Mouse (Mus musculus) heart, adult 2 months (tissue): ENCODE data around the gene Pdzd2. TPM values are rescaled to one million over a fixed set of nuclear protein-coding genes. Genes with fewer than 3 reads are reported as not detected.

Experiments used
- DNase-seq, 2 experiments: peaks; one replicate each; pipeline ENCODE4 v3.0.0; 2021
- H3K27ac ChIP-seq: fragments of 200-600 bp; 2 replicates; pipeline ENCODE4 v1.8.1; 2022
- H3K27me3 ChIP-seq: fragments of 200-500 bp; 2 replicates; pipeline ENCODE4 v1.6.1; 2012; ENCODE audit warnings: mild to moderate bottlenecking, low read length, inconsistent platforms, mixed read lengths; ENCODE audit not compliant: control insufficient read depth, insufficient read depth
- H3K36me3 ChIP-seq: fragments of 200-500 bp; 2 replicates; pipeline ENCODE4 v1.6.1; 2012; ENCODE audit warnings: low read length, inconsistent platforms; ENCODE audit not compliant: control insufficient read depth, insufficient read depth
- H3K4me1 ChIP-seq: fragments of 200-500 bp; 2 replicates; pipeline ENCODE4 v1.6.1; 2011; ENCODE audit warnings: low read length; ENCODE audit not compliant: control insufficient read depth, insufficient read depth
- H3K4me3 ChIP-seq: fragments of 200-600 bp; 2 replicates; pipeline ENCODE4 v1.8.1; 2022
- H3K79me2 ChIP-seq: fragments of 200-500 bp; replicated peaks from 2 replicates; pipeline ENCODE4 v1.6.1; 2012; ENCODE audit warnings: mild to moderate bottlenecking, inconsistent platforms, low read length, moderate library complexity, mixed read lengths; ENCODE audit not compliant: control insufficient read depth, insufficient read depth
- H3K9ac ChIP-seq: fragments of 200-500 bp; 2 replicates; pipeline ENCODE4 v1.6.1; 2012; ENCODE audit warnings: low read depth, mild to moderate bottlenecking, control low read depth, inconsistent platforms, low read length, mixed read lengths
- CTCF ChIP-seq: fragments of 200-600 bp; IDR thresholded peaks from 2 replicates; pipeline ENCODE4 v1.8.1; 2022; ENCODE audit warnings: antibody characterized with exemption, mild to moderate bottlenecking, moderate library complexity
- EP300 ChIP-seq: fragments of 200-500 bp; IDR thresholded peaks from 2 replicates; pipeline ENCODE4 v1.6.1; 2011; ENCODE audit warnings: low read depth, low read length, control low read depth; ENCODE audit not compliant: insufficient read depth
- POLR2A ChIP-seq: fragments of 200-500 bp; IDR thresholded peaks from 2 replicates; pipeline ENCODE4 v1.6.1; 2011; ENCODE audit warnings: mild to moderate bottlenecking, low read depth, low read length, control low read depth; ENCODE audit not compliant: insufficient read depth
- WGBS: fragments of 180-500 bp; shearing (Covaris S2); methylation state at CpG from one replicate; pipeline ENCODE4 v1.1.7; 2018; 5-methylcytosine and 5-hydroxymethylcytosine counted together
- intact Hi-C: fragments of 180-260 bp; cut with DNase I; formaldehyde crosslinking; loops from one replicate; pipeline ENCODE4 v1.15.1; 2025
- polyA plus RNA-seq: library from polyadenylated mRNA; depleted of rRNA; stranded (reverse); fragments of >200 nt; gene quantifications from 2 replicates; pipeline ENCODE4 v1.2.3, GENCODE M21; 2012
- total RNA-seq, 2 experiments: library from RNA; stranded (reverse); gene quantifications; 2 replicates each; pipeline ENCODE4 v1.2.3; 2021

The Pdzd2 gene
- total and polyA plus RNA-seq, 3 experiments, result 15.0 to 83.9 (median 78.9) TPM

GRCm38 (mm10) chr15:12321091-12321787 is 418.5 kb downstream of the Pdzd2 start, which contains the start of gene Golph3:
Gene Golph3, plus strand, starts transcription at chr15:12321450.
- Histone ChIP-seq H3K36me3 (peaks cover 14% of the 10 kb centered on the region), H3K79me2 (peaks cover 10% of the 10 kb centered on the region), H3K27me3 (no peaks in the 10 kb centered on the region), H3K4me1 (peaks cover 10% of the 10 kb centered on the region), H3K27ac (peak within 1 kb of the TSS; percentile 99), H3K4me3 (peak within 1 kb of the TSS; percentile 96), H3K9ac (peak within 1 kb of the TSS; percentile 100)
- under 1% methylated on average over 73 of the region's 74 CpGs for WGBS
- intact Hi-C loops, result loop anchor here (5.0 kb wide), 1 partner anchor 124 kb away; no protein-coding TSS in a partner anchor
- peak; percentile 97 for DNase-seq
- TF ChIP-seq CTCF (no peak), POLR2A (peak; percentile 81)

DNA sequence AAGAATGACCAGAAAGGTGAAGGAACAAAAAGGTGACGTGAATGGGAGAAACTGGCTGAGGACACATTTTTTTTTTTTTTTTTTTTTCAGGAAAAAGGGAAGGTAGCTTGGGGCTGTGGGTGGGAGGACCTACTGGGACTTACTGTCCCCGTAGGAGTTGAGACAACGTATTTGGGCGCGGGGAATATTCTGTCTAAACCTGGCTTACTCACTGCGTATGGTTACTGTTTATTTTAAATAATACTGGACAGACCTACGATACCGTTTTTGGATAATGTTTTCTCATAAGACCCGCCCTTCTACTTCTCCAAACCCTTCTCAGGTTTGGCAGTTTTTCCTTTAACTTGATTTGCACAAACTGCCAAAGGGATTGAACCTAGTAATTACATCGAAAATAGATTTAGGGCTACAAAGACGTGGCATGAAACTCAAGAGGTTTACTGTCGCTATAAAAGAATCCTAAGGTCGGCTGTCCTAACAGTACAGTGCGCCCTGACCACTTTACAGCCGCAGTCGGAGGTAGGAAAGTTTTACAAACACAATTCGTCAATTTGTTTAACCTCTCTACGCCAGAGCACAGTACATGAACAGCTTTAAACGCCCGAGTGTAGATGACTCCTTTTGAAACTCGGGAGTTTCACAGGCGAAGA is 419.2 kb downstream of the Pdzd2 start:
- TF ChIP-seq CTCF, result no peak
- TF ChIP-seq EP300, result no peak
- no peak for TF ChIP-seq POLR2A
- Histone ChIP-seq H3K27ac (peak overlapping the region; percentile 99), H3K27me3 (no peaks in the 10 kb centered on the region), H3K4me1 (peaks cover 6% of the 10 kb centered on the region), H3K79me2 (peaks cover 5% of the 10 kb centered on the region), H3K9ac (peak overlapping the region; percentile 72), H3K36me3 (peaks cover 8% of the 10 kb centered on the region), H3K4me3 (peak overlapping the region; percentile 96)
- intact Hi-C loops, result loop anchor here (5.0 kb wide), 1 partner anchor 123 kb away; no protein-coding TSS in a partner anchor
- 5% methylated on average over 22 of the region's 22 CpGs for WGBS
- DNase-seq, result no peak

- no peak for DNase-seq
- WGBS, result 58% methylated on average over 5 of the region's 5 CpGs
- peaks cover 6% of the 10 kb centered on the region for H3K4me1 ChIP-seq
- TF ChIP-seq CTCF (no peak), EP300 (no peak), POLR2A (no peak)
- no peak overlapping the region for H3K27ac ChIP-seq
- peaks cover 7% of the 10 kb centered on the region for H3K36me3 ChIP-seq
- no peak overlapping the region for H3K9ac ChIP-seq
- no peak overlapping the region for H3K4me3 ChIP-seq
- intact Hi-C loops, result loop anchor here (5.0 kb wide), 1 partner anchor 123 kb away; no protein-coding TSS in a partner anchor
- peaks cover 5% of the 10 kb centered on the region for H3K79me2 ChIP-seq
- H3K27me3 ChIP-seq, result no peaks in the 10 kb centered on the region
These were observed 419.8 kb downstream of the Pdzd2 start for GRCm38 (mm10) chr15:12319889-12320288.

DNA sequence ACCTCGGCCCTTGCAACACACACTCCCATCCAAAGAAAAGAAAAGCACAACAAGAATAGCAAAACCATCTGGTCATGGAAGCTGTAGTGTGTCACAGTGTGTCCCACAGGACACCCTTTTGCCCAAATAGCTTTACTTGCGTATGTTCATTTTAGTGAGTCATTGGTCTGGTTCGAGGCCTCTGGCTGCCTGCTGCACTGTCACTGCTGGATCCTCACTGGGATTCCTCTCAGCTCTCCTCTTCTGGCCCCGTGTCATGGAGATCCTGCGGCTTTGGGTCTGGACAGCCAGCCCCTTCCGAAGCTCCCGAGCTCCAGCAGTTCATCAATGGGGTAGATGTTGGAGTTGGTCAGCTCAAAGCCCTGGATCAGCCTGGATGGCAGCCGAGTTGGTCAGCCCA is 421.3 kb downstream of the Pdzd2 start:
- peaks cover 1% of the 10 kb centered on the region; the same call in 1 of the 2 replicates for H3K36me3 ChIP-seq
- WGBS, result 59% methylated on average over 8 of the region's 8 CpGs
- no peak overlapping the region for H3K27ac ChIP-seq
- no peak overlapping the region for H3K9ac ChIP-seq
- no peaks in the 10 kb centered on the region for H3K27me3 ChIP-seq
- DNase-seq, result no peak
- no peak for TF ChIP-seq CTCF
- TF ChIP-seq POLR2A, result no peak
- TF ChIP-seq EP300, result no peak
- H3K4me1 ChIP-seq, result 0 out of 2 replicates have a peak, but pooled peaks cover 1% of the 10 kb centered on the region
- H3K4me3 ChIP-seq, result no peak overlapping the region
- intact Hi-C loops, result no loop called here
- H3K79me2 ChIP-seq, result peaks cover 5% of the 10 kb centered on the region

DNA sequence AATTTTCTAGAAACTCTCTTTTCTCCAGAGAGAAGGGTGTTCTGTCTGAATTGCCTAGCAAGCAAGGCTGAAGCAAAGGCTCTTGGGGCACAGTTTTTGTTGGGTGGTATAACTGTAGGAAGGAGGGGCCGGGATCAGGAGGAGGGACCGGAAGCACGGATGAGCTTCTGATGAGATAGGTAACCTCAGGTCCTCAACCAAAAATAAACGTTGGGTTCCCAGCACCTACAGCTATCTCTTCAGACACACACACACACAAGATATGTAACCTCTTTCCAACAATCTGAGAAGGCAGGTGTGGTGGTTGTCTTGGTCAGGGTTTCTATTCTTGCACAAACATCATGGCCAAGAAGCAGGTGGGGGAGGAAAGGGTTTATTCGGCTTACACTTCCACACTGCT is 422.4 kb downstream of the Pdzd2 start:
- WGBS, result 75% methylated on average over 5 of the region's 5 CpGs
- intact Hi-C loops, result no loop called here
- H3K9ac ChIP-seq, result no peak overlapping the region
- TF ChIP-seq EP300, result no peak
- no peak for TF ChIP-seq CTCF
- no peak for TF ChIP-seq POLR2A
- no peak for DNase-seq
- no peaks in the 10 kb centered on the region for H3K4me1 ChIP-seq
- H3K79me2 ChIP-seq, result peaks cover 5% of the 10 kb centered on the region
- H3K36me3 ChIP-seq, result no peaks in the 10 kb centered on the region
- H3K27me3 ChIP-seq, result no peaks in the 10 kb centered on the region
- no peak overlapping the region for H3K27ac ChIP-seq
- H3K4me3 ChIP-seq, result no peak overlapping the region

DNA sequence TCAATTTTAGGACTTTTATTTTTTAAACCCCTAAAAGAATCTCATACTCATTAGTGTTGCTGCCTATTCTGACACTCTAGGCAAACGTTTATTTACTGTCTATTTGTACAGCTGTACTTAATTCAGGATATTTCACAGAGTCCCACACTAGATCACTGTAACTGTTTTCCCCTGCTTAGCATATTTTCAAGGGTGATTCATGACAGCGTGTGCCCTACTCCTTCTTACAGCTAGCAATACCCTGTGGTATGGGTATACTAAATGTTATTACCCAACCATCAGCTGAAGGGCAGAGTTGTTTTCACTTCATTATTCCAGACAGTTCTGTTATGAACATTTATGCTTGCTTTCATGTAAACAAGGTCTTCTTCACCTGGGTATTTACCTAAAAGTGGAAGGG is 423.7 kb downstream of the Pdzd2 start:
- WGBS, result 57% methylated on average over 2 of the region's 2 CpGs
- intact Hi-C loops, result no loop called here
- TF ChIP-seq POLR2A, result no peak
- TF ChIP-seq EP300, result no peak
- TF ChIP-seq CTCF, result no peak
- Histone ChIP-seq H3K36me3 (no peaks in the 10 kb centered on the region), H3K4me1 (no peaks in the 10 kb centered on the region), H3K9ac (no peak overlapping the region), H3K79me2 (no peaks in the 10 kb centered on the region), H3K4me3 (no peak overlapping the region), H3K27me3 (no peaks in the 10 kb centered on the region), H3K27ac (no peak overlapping the region)
- no peak for DNase-seq
